Mouse (Mus musculus) hindbrain, embryonic 12.5 days (tissue): ENCODE results near the gene Atp5c1. TPM values are rescaled to one million over a fixed set of nuclear protein-coding genes. Genes with fewer than 3 reads are reported as not detected.

ENCODE experiments used
- polyA plus RNA-seq: library from polyadenylated mRNA; unstranded; fragments of >200 nt; fragmentation: Nextera tagmentation; extraction: Ambion mirVana; gene quantifications from 2 replicates; pipeline ENCODE4 v1.2.1, GENCODE M21; 2016

Gene Atp5c1
- polyA plus RNA-seq, 1 experiment from 2014 or later: 468 TPM

Other genes with a start within 250 kb of the Atp5c1 start
- 1.1 and 2.9 TPM in 2 replicates for gene 4930412O13Rik, start 199.3 kb downstream of the Atp5c1 start, polyA plus RNA-seq
- gene 9230102O04Rik, start 191.0 kb downstream of the Atp5c1 start, polyA plus RNA-seq: 3.5 and 3.8 TPM in 2 replicates
- gene Gata3, start 190.5 kb downstream of the Atp5c1 start, polyA plus RNA-seq: 48.4 and 63.4 TPM in 2 replicates
- gene Taf3, start 31.9 kb downstream of the Atp5c1 start, polyA plus RNA-seq: 17.3 and 17.6 TPM in 2 replicates
- 39.4 and 42.1 TPM in 2 replicates for gene Kin, start 83 bp upstream of the Atp5c1 start, polyA plus RNA-seq
- gene Itih2, start 50.9 kb upstream of the Atp5c1 start, polyA plus RNA-seq: 0.76 and 0.93 TPM in 2 replicates
- gene Itih5, start 73.1 kb upstream of the Atp5c1 start, polyA plus RNA-seq: 6.0 and 7.7 TPM in 2 replicates